Mouse (Mus musculus): ENCODE measurements at regions not wholly inside any gene's neighbourhood (a gene's known extent, or its start where the extent isn't known, plus 50 kb on each side); places are given as distances from the start of the nearest gene placed in this dataset.

GRCm38 (mm10) chr13:44026321-44027255 lies 242.0 kb downstream of the Cd83 start:
- no peak for DNase-seq
- intact Hi-C loops (cut with DNase I): no loop called here

- intact Hi-C loops (cut with DNase I): no loop called here
Measured at GRCm38 (mm10) chr13:44028081-44028480, 243.5 kb downstream of the Cd83 start.

GRCm38 (mm10) chr13:44030590-44030989 lies 246.0 kb downstream of the Cd83 start:
- intact Hi-C loops (cut with DNase I): no loop called here
- DNase-seq: no peak

More at GRCm38 (mm10) chr13:44028081-44028480, 243.5 kb downstream of the Cd83 start:
- no peak for DNase-seq

- DNase-seq: no peak
- intact Hi-C loops (cut with DNase I): no loop called here
Measured at GRCm38 (mm10) chr13:44037774-44038294, 253.3 kb downstream of the Cd83 start.

GRCm38 (mm10) chr13:44038322-44038721 lies 253.7 kb downstream of the Cd83 start:
- no peak for DNase-seq
- intact Hi-C loops (cut with DNase I): no loop called here

GRCm38 (mm10) chr13:44040640-44041039 lies 256.1 kb downstream of the Cd83 start:
- intact Hi-C loops (cut with DNase I): no loop called here
- no peak for DNase-seq

GRCm38 (mm10) chr13:44042730-44043493 lies 258.3 kb downstream of the Cd83 start:
- intact Hi-C loops (cut with DNase I): no loop called here
- no peak for DNase-seq

GRCm38 (mm10) chr13:44043494-44043885 lies 258.9 kb downstream of the Cd83 start:
- intact Hi-C loops (cut with DNase I): no loop called here
- DNase-seq: peak; percentile 85

- peak; percentile 41 for DNase-seq
- intact Hi-C loops (cut with DNase I): no loop called here
Measured at GRCm38 (mm10) chr13:44044546-44045216, 260.1 kb downstream of the Cd83 start.

GRCm38 (mm10) chr13:44046436-44046835 lies 261.9 kb downstream of the Cd83 start:
- no peak for DNase-seq
- intact Hi-C loops (cut with DNase I): no loop called here

- intact Hi-C loops (cut with DNase I): no loop called here
- DNase-seq: no peak
Measured at GRCm38 (mm10) chr13:44054157-44054556, 269.6 kb downstream of the Cd83 start.

GRCm38 (mm10) chr13:44055573-44056491 lies 271.3 kb downstream of the Cd83 start:
- intact Hi-C loops (cut with DNase I): no loop called here
- DNase-seq: no peak

GRCm38 (mm10) chr13:44056716-44057115 lies 272.1 kb downstream of the Cd83 start:
- DNase-seq: peak; percentile 28
- intact Hi-C loops (cut with DNase I): no loop called here

- intact Hi-C loops (cut with DNase I): no loop called here
- no peak for DNase-seq
Measured at GRCm38 (mm10) chr13:44057542-44057941, 273.0 kb downstream of the Cd83 start.

GRCm38 (mm10) chr13:44058277-44058676 lies 273.7 kb downstream of the Cd83 start:
- intact Hi-C loops (cut with DNase I): no loop called here

GRCm38 (mm10) chr13:44059436-44059835 lies 274.9 kb downstream of the Cd83 start:
- no peak for DNase-seq
- intact Hi-C loops (cut with DNase I): no loop called here

More at GRCm38 (mm10) chr13:44058277-44058676, 273.7 kb downstream of the Cd83 start:
- no peak for DNase-seq

- no peak for DNase-seq
- intact Hi-C loops (cut with DNase I): no loop called here
Measured at GRCm38 (mm10) chr13:44061286-44061685, 276.7 kb downstream of the Cd83 start.

GRCm38 (mm10) chr13:44061721-44062300 lies 277.2 kb downstream of the Cd83 start:
- no peak for DNase-seq
- intact Hi-C loops (cut with DNase I): no loop called here

GRCm38 (mm10) chr13:44063317-44063716 lies 278.7 kb downstream of the Cd83 start:
- intact Hi-C loops (cut with DNase I): no loop called here
- no peak for DNase-seq

Measured in left cerebral cortex, postnatal 4 days (tissue).